Mouse (Mus musculus): ENCODE data around the gene Rgcc. TPM values are rescaled to one million over a fixed set of nuclear protein-coding genes. Genes with fewer than 3 reads are reported as not detected.

The Rgcc gene
- total RNA-seq, 2 experiments from 2014 or later: 23.7 to 27.0 TPM

DNA sequence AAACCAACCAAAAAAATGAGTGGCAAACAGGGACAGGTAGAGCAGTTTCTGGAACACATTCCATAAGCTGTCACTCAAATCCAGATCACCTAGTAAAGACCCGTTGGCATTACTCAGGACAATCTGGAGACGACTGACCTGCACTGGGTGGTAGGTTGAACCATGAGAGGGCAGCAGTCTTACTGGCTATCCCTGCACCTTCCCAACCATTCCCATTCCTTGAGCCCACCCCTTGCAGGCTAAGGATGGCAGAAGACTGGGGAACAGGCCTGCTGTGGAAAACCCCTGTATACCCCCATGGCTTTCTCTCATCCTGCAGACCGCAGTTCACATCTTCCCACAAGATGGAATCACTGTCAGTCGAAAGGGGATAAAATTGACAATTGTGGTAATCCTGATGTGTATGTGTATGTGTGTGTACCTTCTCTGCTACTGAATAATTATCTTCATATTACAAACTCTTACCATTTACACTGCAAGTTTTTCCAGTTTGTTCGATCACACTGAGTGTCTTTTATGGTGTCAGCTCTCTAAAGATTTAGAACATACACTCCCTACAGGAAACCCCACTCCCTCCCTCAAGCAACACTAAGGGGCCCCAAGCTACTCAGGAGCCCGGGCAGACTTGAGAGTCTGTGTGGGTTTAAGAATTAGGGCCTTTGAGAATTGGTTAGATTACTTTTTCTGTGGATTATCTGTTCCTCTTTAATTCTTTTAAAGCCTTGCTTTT lies 59.6 kb downstream of the Rgcc start:
- DNase-seq: no peak

- DNase-seq: no peak
Measured at GRCm38 (mm10) chr14:79241057-79241570, 60.3 kb downstream of the Rgcc start.

GRCm38 (mm10) chr14:79239402-79239801 lies 62.0 kb downstream of the Rgcc start:
- DNase-seq: no peak

Other genes starting within 250 kb of the Rgcc start
- gene Zfp957, start 54.3 kb downstream of the Rgcc start, total RNA-seq (2021): not detected
- 10 to 100 TPM; 15.5 to 21.0 TPM for gene Naa16, start 89.1 kb upstream of the Rgcc start, total RNA-seq (2021)
- 1 to 10 TPM; 4.7 to 6.9 TPM for gene Mtrf1, start 96.1 kb upstream of the Rgcc start, total RNA-seq (2021)
- gene Kbtbd7, start 124.9 kb upstream of the Rgcc start, total RNA-seq (2021): 1 to 10 TPM; 8.6 to 9.2 TPM
- gene Kbtbd6, start 150.2 kb upstream of the Rgcc start, total RNA-seq (2021): under 1 TPM; 0.38 to 0.45 TPM
- gene Elf1, start 179.5 kb upstream of the Rgcc start, total RNA-seq (2021): 10 to 100 TPM in 1 of 2 experiments, 1 to 10 TPM in 1; 8.7 to 11.3 TPM
- 10 to 100 TPM; 25.1 to 26.9 TPM for gene Wbp4, start 179.9 kb upstream of the Rgcc start, total RNA-seq (2021)